Mouse (Mus musculus) embryonic facial prominence, embryonic 14.5 days (tissue): Measurements from ENCODE around the gene Gm8871. TPM values are rescaled to one million over a fixed set of nuclear protein-coding genes. Genes with fewer than 3 reads are reported as not detected.
"Not testable (repeated sequence)": the region's sequence is repeated elsewhere in the genome, so short reads cannot be mapped to it uniquely, and the experiment has no call there.

Experiments
- ATAC-seq: fragments of 200-750 bp; cut with Nextera tagmentation; 2 replicates; pipeline ENCODE4 v1.8.0; 2017; ENCODE audit warnings: low read depth, moderate number of reproducible peaks, moderate TSS enrichment
- DNase-seq: peaks from one replicate; pipeline ENCODE4 v3.0.0-alpha.2; 2015; ENCODE audit warnings: low spot score
- H3K27ac ChIP-seq: fragments of 300-500 bp; sonication (generic); replicated peaks from 2 replicates; pipeline ENCODE4 v1.5.1; 2014; ENCODE audit warnings: low read depth, mild to moderate bottlenecking, low read length, moderate library complexity
- H3K27me3 ChIP-seq: fragments of 300-500 bp; sonication (generic); replicated peaks from 2 replicates; pipeline ENCODE4 v1.6.1; 2014; ENCODE audit warnings: low read length; ENCODE audit not compliant: control insufficient read depth, insufficient read depth
- H3K36me3 ChIP-seq: fragments of 300-500 bp; sonication (generic); 2 replicates; pipeline ENCODE4 v1.6.1; 2014; ENCODE audit warnings: low read length, mixed read lengths; ENCODE audit not compliant: control insufficient read depth, insufficient read depth
- H3K4me1 ChIP-seq: fragments of 300-500 bp; sonication (generic); 2 replicates; pipeline ENCODE4 v1.6.1; 2014; ENCODE audit warnings: antibody characterized with exemption, low read length; ENCODE audit not compliant: control insufficient read depth, insufficient read depth
- H3K4me2 ChIP-seq: fragments of 300-500 bp; sonication (generic); 2 replicates; pipeline ENCODE4 v1.6.1; 2014; ENCODE audit warnings: low read depth, mild to moderate bottlenecking, low read length, moderate library complexity, mixed read lengths
- H3K4me3 ChIP-seq: fragments of 300-500 bp; sonication (generic); 2 replicates; pipeline ENCODE4 v1.5.1; 2014; ENCODE audit warnings: low read depth, mild to moderate bottlenecking, low read length
- H3K9ac ChIP-seq: fragments of 300-500 bp; sonication (generic); 2 replicates; pipeline ENCODE4 v1.6.1; 2014; ENCODE audit warnings: low read depth, mild to moderate bottlenecking, low read length, moderate library complexity, mixed read lengths
- H3K9me3 ChIP-seq: fragments of 300-500 bp; sonication (generic); 2 replicates; pipeline ENCODE4 v1.6.1; 2016; ENCODE audit warnings: low read length; ENCODE audit not compliant: control insufficient read depth
- WGBS: fragments of 180-500 bp; shearing (Covaris S2); extraction: QIAGEN DNeasy Blood & Tissue Kit; methylation state at CpG from one replicate; pipeline ENCODE4 v1.1.7; 2014; 5-methylcytosine and 5-hydroxymethylcytosine counted together
- polyA plus RNA-seq: library from polyadenylated mRNA; unstranded; fragments of >200 nt; fragmentation: Nextera tagmentation; extraction: Ambion mirVana; gene quantifications from 2 replicates; pipeline ENCODE4 v1.2.1, GENCODE M21; 2014

The Gm8871 gene
- not detected in 2 replicates for polyA plus RNA-seq

GRCm38 (mm10) chr5:10947505-10947904, at the start of gene Gm8871, which contains the start of gene Gm8857:
Gene Gm8871 (plus strand): TSS chr5:10947805.
Gene Gm8857 (plus strand): TSS chr5:10947807.
- H3K27ac ChIP-seq, H3K4me3 ChIP-seq, H3K9ac ChIP-seq, H3K27me3 ChIP-seq, ATAC-seq, H3K4me1 ChIP-seq, H3K4me2 ChIP-seq, H3K36me3 ChIP-seq, DNase-seq, H3K9me3 ChIP-seq: not testable (repeated sequence)
- 51% methylated on average over 2 of the region's 3 CpGs for WGBS

DNA sequence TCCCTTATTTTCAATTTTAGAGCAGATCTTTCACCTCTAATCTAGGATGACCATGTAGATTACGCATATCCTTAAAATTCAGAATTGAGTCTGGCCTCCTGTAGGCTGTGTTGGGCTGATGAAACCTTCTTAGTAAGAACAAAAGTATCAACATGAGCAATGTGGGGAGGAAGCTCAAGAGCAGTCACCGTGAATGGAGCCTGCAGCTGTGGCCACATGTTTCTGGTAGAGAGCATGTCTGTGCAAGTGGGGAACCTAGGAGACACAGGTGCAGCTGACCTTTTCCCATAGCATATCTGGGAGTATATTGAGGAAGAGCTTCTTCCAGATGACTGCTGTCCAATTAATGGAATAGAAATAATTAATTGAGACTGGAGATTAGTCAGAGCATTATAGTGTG, 5.9 kb downstream of the Gm8871 start:
- not testable (repeated sequence) for H3K36me3 ChIP-seq, H3K27ac ChIP-seq, H3K27me3 ChIP-seq, H3K9ac ChIP-seq, H3K9me3 ChIP-seq, H3K4me1 ChIP-seq, H3K4me2 ChIP-seq, H3K4me3 ChIP-seq, ATAC-seq, DNase-seq
- 75% methylated on average over 1 of the region's 2 CpGs for WGBS

- not testable (repeated sequence) for H3K9ac ChIP-seq, H3K4me2 ChIP-seq, H3K27me3 ChIP-seq, H3K36me3 ChIP-seq, DNase-seq, H3K4me1 ChIP-seq, H3K9me3 ChIP-seq, H3K4me3 ChIP-seq, ATAC-seq, H3K27ac ChIP-seq
- WGBS, result 86% methylated on average over 4 of the region's 8 CpGs
Measured at GRCm38 (mm10) chr5:10958057-10958456, 10.5 kb downstream of the Gm8871 start.

Other genes with a start within 250 kb of the Gm8871 start
- gene Gm8857, start within 50 bp of the Gm8871 start, polyA plus RNA-seq, result not detected in 2 replicates
- 0.21 TPM in 1 of 2 replicates, not detected in the other for gene Gm8879, start 179.8 kb downstream of the Gm8871 start, polyA plus RNA-seq
- gene Gm5861, start 235.3 kb downstream of the Gm8871 start, polyA plus RNA-seq, result not detected in 2 replicates